Mouse (Mus musculus) small intestine, adult 2 months (tissue): ENCODE measurements at regions not wholly inside any gene's neighbourhood (a gene's known extent, or its start where the extent isn't known, plus 50 kb on each side); places are given as distances from the start of the nearest gene placed in this dataset.

Source experiments
- CTCF ChIP-seq: fragments of 200-500 bp; IDR thresholded peaks from 2 replicates; pipeline ENCODE4 v1.5.1; 2012; ENCODE audit warnings: low read depth, mild to moderate bottlenecking, control low read depth, inconsistent platforms, low read length, moderate library complexity, mixed read lengths; ENCODE audit not compliant: insufficient replicate concordance, insufficient read length; ENCODE audit errors: extremely low read depth
- POLR2A ChIP-seq: fragments of 200-500 bp; IDR thresholded peaks from 2 replicates; pipeline ENCODE4 v1.6.1; 2012; ENCODE audit warnings: low read depth, mild to moderate bottlenecking, control low read depth, inconsistent platforms, low read length, moderate library complexity

GRCm38 (mm10) chr8:48944177-48944576, 100.4 kb upstream of the Tenm3 start:
- TF ChIP-seq CTCF = no peak
- TF ChIP-seq POLR2A = no peak
